Mouse (Mus musculus) brown adipose tissue, adult 24 weeks (tissue): ENCODE results near the gene Pcsk4. TPM values are rescaled to one million over a fixed set of nuclear protein-coding genes. Genes with fewer than 3 reads are reported as not detected.

ENCODE experiments used
- H3K27ac ChIP-seq: fragments of 200-500 bp; replicated peaks from 2 replicates; pipeline ENCODE4 v1.5.1; 2012; ENCODE audit warnings: low read depth, mild to moderate bottlenecking, low read length
- H3K4me1 ChIP-seq: fragments of 200-500 bp; 2 replicates; pipeline ENCODE4 v1.6.1; 2012; ENCODE audit warnings: low read length, mixed read lengths; ENCODE audit not compliant: control insufficient read depth, insufficient read depth, insufficient read length
- H3K4me3 ChIP-seq: fragments of 200-500 bp; 2 replicates; pipeline ENCODE4 v1.5.1; 2012; ENCODE audit warnings: low read depth, mild to moderate bottlenecking, low read length, moderate library complexity; ENCODE audit not compliant: insufficient read depth
- polyA plus RNA-seq: library from polyadenylated mRNA; stranded (reverse); fragments of >200 nt; gene quantifications from 2 replicates; pipeline ENCODE4 v1.2.4, GENCODE M21; 2012; ENCODE audit not compliant: missing spikeins, insufficient read depth, insufficient read length

The Pcsk4 gene
- polyA plus RNA-seq, 1 experiment: 7.8 TPM

GRCm38 (mm10) chr10:80341491-80342304 is 12.4 kb upstream of the Pcsk4 start:
- H3K4me3 ChIP-seq: no peak overlapping the region
- no peaks in the 10 kb centered on the region for H3K4me1 ChIP-seq
- no peak overlapping the region for H3K27ac ChIP-seq

GRCm38 (mm10) chr10:80341026-80341425 is 11.7 kb upstream of the Pcsk4 start:
- Histone ChIP-seq H3K4me3 (no peak overlapping the region), H3K4me1 (no peaks in the 10 kb centered on the region), H3K27ac (no peak overlapping the region)

- Histone ChIP-seq H3K4me3 (no peak overlapping the region), H3K27ac (no peak overlapping the region)
Observed at GRCm38 (mm10) chr10:80339941-80340750, 10.8 kb upstream of the Pcsk4 start.

GRCm38 (mm10) chr10:80336263-80336662 is 7.0 kb upstream of the Pcsk4 start:
- H3K27ac ChIP-seq: no peak overlapping the region

More at GRCm38 (mm10) chr10:80339941-80340750, 10.8 kb upstream of the Pcsk4 start:
- H3K4me1 ChIP-seq: no peaks in the 10 kb centered on the region

GRCm38 (mm10) chr10:80332525-80332989 is 3.3 kb upstream of the Pcsk4 start:
- no peak overlapping the region for H3K4me3 ChIP-seq
- no peak overlapping the region; the same call in 1 of the 2 replicates for H3K27ac ChIP-seq
- H3K4me1 ChIP-seq: peaks cover 3% of the 10 kb centered on the region

More at GRCm38 (mm10) chr10:80336263-80336662, 7.0 kb upstream of the Pcsk4 start:
- Histone ChIP-seq H3K4me1 (peaks cover 3% of the 10 kb centered on the region; the same call in 1 of the 2 replicates), H3K4me3 (no peak overlapping the region)

- H3K4me3 ChIP-seq: no peak overlapping the region
- no peak overlapping the region for H3K27ac ChIP-seq
- peaks cover 3% of the 10 kb centered on the region for H3K4me1 ChIP-seq
Observed at GRCm38 (mm10) chr10:80331636-80332524, 2.6 kb upstream of the Pcsk4 start.

- Histone ChIP-seq H3K27ac (no peak overlapping the region), H3K4me3 (no peak overlapping the region), H3K4me1 (peaks cover 3% of the 10 kb centered on the region)
Observed at GRCm38 (mm10) chr10:80330888-80331287, 1.6 kb upstream of the Pcsk4 start.

GRCm38 (mm10) chr10:80330084-80330483 is 786 bp upstream of the Pcsk4 start:
- Histone ChIP-seq H3K4me3 (peak overlapping the region; percentile 55), H3K27ac (no peak overlapping the region), H3K4me1 (peaks cover 3% of the 10 kb centered on the region)

GRCm38 (mm10) chr10:80325045-80325444 is 4.3 kb downstream of the Pcsk4 start:
- H3K27ac ChIP-seq: no peak overlapping the region
- H3K4me1 ChIP-seq: peaks cover 3% of the 10 kb centered on the region; the same call in 1 of the 2 replicates
- no peak overlapping the region for H3K4me3 ChIP-seq

GRCm38 (mm10) chr10:80324120-80325037 is 4.9 kb downstream of the Pcsk4 start:
- H3K27ac ChIP-seq: peak overlapping the region; percentile 85
- H3K4me3 ChIP-seq: peak overlapping the region; percentile 44
- peaks cover 6% of the 10 kb centered on the region for H3K4me1 ChIP-seq

GRCm38 (mm10) chr10:80323261-80324119 is 5.8 kb downstream of the Pcsk4 start:
- peak overlapping the region; percentile 90 for H3K27ac ChIP-seq
- H3K4me3 ChIP-seq: peak overlapping the region; percentile 87
- H3K4me1 ChIP-seq: peaks cover 8% of the 10 kb centered on the region

GRCm38 (mm10) chr10:80322811-80323211 is 6.5 kb downstream of the Pcsk4 start:
- Histone ChIP-seq H3K4me3 (peak overlapping the region; percentile 87), H3K4me1 (peaks cover 8% of the 10 kb centered on the region), H3K27ac (peak overlapping the region; percentile 15; the same call in 1 of the 2 replicates)
